Mouse (Mus musculus) B cell, adult 2 months (primary cell): ENCODE results near the gene Irs1.

ENCODE experiments used
- DNase-seq, 2 experiments: peaks; one replicate each; pipeline ENCODE4 v3.0.0; 2022

Gene Irs1

DNA sequence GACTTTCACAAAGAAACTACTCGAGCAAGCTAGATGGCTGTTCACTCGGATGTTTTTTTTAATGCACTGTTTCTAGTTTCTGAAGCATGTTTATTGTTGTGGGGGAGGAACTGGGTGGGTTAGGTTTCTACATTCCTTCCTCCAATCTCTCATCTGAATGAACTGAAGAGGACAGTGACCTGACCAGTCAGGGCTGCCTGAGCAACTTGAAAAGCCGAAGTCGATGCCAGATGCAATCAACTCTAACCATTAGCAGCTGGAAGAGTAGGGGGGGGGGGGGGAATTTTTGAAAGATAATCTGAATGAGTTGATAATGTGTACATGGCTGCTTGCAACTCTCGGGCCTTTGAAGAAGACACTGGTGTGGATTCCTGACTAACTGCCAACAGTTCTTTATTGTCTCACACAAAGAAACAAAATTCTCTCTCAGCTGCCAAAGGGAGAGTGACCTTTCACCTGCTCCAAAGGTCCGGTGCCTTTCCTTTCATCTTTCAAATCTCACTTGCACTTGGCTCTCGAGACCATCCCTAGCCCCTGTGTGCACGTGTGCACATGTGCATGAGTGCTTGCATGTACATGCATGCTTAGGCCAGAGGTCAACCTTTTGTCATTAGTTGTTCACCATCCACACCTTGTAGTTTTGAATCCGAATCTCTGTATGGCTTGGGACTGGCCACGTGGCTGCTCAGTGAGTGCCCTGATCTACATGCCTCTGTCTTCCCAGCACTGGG lies 43.8 kb downstream of the Irs1 start:
- no peak for DNase-seq

DNA sequence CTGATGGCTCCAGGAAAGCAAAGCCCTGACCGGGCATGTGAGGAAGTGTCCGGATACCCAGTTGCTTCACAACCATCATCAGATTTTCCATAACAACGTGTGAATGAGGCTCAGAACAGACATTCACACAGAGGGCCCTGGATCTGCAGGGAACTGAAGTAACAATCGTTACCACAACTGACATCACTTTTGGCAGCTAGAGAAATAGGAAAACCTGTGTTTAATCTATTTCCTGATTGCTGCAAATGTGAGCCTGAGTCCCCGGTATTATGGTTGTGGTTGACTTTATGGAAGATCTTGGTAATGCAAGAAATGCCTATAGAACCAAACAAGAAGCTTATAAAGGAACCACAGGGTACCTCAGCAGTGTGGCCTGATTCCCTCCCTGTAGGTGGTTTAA lies 46.2 kb downstream of the Irs1 start:
- no peak for DNase-seq

DNA sequence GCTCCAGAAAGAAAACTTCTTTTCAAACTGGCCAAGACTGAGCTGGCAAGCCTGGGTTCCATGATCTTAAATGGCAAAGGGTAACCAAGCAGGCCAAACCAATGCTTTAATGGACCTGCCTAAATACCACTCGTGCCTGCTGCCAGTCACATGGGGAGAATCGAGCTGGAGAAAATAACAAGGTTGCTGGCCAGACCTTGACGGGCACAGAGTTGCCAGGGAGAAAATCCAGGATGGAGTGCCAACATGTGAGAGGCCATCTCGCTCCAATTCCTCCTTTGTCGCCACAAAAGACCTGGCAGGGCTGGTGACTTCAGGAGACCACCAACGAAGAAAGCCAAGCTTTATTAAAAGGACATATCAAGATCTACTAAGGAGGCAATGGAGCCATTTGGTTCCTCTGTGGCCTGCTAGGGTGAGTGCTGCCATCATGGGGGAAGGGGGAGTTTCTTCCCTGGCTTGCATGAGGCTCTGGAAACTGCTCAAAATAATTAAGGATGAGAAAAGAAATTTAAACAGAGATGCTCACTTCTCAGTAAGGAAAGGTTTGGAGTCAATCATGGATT lies 47.9 kb downstream of the Irs1 start:
- no peak for DNase-seq

- DNase-seq, result no peak
Measured at GRCm38 (mm10) chr1:82239409-82240201, 51.6 kb downstream of the Irs1 start.

GRCm38 (mm10) chr1:82238245-82238644 lies 53.0 kb downstream of the Irs1 start:
- no peak for DNase-seq

DNA sequence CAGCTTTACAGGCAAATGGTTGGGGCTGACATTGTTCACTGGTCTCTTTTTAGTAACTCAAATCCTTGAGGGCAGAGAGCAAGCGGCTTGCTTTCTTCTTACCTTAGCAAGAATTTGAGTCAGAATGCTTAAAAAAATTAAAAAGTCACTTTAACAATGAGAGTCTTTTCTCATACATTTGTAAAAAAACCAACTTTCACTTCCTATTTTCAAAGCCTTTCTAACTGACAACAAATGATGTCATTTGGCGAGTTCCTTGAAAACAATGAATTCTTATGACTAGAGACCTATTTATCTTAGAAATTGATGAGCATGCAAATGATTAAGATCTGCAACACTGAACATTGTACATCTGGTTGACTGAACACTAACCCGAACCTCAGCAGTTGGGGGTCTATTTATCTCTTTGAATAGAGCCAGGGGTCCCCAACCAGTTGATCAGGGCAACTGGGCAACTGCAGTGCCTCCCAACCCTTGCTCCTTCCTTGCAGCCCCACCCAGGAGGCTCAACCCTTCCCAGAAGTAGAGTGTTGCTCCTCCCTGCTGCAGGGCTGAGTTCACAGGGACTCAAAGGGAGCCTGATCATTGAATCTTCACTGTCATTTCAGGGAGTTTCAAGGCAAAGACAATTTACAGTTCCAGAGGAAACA lies 55.6 kb downstream of the Irs1 start:
- peak; percentile 34 to 38 for DNase-seq

GRCm38 (mm10) chr1:82234616-82235015 lies 56.6 kb downstream of the Irs1 start:
- no peak for DNase-seq

DNA sequence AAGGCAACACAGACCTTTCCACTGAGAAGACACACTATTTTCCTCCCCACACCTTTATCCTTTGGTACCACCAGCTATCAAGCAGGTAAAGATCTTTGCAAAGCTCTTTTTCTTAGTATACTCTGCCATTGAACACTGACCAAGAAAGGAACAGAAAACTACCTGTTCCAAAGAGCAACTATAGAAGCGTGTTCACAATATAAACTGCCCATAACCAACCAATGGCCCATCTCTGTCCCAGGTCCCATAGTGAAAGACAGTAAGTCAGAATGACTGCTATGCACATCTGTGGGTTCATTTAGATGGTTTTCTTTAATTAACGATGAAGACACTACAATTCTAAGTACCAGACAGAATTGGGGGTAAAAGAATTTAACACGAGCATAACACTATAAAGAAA lies 58.4 kb downstream of the Irs1 start, which contains the start of gene Gm9747:
TSS of gene Gm9747 (plus strand) at position 301 of the 400 bp plus-strand sequence.
- no peak for DNase-seq

DNA sequence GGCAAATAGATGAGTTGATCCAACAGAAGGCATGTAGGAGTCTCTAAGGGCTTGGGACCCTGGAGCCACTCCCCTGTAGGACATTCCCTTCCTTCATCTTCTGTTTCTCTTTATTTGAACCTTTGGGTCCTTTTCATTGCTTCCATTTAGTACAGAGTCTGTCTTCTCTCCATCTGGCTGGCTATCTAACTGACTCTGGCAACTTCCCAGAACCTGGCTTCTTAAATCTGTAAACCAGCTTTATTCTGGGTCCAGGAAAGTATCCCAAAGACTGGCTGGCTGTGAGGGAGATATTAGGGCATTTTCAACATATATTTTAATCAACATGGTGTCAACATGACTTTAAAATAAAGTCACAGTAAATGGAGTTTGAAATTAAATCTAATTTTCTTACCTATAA lies 62.4 kb downstream of the Irs1 start:
- DNase-seq, result no peak

GRCm38 (mm10) chr1:82223042-82223795 lies 68.0 kb downstream of the Irs1 start:
- DNase-seq, result no peak

GRCm38 (mm10) chr1:82221462-82221861 lies 69.8 kb downstream of the Irs1 start:
- DNase-seq, result no peak

DNA sequence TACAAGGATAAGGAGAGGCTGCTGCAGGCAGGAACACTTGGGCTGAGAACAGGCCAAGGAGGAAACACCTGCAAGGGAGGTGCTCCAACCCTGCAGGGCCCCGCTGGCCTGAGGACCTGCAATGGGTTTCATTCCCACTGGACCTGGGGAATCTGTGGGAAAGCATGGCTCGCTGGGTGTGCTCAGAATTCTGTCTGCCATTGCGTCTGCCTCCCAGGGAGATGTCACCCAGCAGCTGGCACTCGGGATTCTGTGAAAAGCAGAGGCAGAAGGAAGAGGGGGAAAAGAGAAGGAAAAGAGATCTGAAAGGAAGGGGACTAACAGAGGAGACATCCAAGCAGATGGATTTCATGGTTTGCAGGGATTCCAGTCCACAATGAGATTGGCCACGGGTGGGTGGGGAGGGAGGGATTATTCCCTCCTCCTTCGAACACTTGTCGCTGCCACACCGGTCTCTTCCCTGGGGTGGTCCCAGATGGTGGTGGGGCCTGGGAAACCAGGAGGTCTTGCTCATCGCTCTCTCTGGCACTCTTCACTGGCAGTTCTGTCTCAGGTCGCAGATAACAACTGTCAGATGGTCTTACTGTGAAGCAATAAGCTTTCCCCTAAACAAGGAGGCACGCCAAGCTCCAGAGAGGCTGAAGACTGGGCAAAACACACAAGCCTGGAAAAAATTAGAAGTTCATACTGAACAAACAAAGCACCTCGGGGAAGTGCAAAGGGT lies 70.4 kb downstream of the Irs1 start:
- DNase-seq, result no peak

DNA sequence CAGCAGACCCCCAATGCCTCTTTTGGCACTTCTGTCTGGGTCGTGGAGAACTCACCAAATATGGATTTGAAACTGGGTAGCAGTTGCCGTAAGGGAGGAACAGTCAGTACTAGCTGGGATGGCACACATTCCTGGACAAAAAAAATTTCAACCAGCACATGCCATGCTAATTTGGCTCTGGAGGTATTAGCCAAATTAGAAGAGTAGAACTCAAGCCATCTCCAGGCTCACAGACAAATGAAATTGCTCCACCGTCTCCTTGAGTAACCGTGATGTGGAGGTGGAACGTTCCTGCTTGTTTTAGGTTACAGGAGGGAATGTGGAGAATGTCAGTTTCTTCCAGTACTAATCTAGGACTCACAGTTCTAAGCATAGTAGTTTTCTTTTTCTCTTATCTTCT lies 83.7 kb downstream of the Irs1 start:
- DNase-seq, result no peak

DNA sequence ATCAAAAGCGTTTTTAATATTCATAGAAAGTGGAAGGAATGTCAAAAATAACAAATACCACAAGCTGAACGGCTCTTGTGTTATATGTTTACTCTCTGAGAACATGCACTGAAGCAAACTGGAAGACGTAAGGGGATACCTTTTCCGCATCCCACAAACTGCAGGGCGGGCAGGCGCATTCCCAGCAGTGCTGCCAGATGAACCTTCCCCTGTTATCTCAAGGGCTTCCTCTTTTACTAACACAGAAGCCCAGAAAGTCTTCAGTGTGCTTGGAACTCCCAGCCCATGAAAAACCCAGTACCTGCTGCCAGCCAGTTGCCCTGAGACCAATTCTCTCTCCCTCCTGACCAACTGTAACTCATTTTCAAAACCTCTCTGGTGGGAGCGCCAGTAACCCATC lies 90.6 kb downstream of the Irs1 start:
- no peak for DNase-seq

DNA sequence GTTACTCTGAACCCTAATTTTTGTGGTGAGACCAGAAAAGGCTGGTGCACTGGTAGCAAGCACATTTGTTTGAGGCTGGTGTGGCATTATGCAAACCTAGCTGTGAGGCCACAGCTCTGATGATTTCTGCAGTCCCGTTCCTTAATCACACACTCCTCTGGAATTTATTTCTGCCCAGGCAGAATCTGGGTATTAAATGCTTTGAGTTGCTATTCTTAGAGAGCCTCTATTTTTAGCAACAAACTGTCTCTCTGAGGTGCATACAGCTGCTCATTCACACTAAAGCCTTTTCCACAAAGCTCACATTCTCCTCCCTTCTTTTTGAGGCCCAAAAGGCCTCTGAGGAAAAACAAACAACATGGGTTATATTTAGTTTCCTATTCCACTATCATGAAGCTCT lies 91.3 kb downstream of the Irs1 start:
- DNase-seq, result no peak

- no peak for DNase-seq
Measured at GRCm38 (mm10) chr1:82191579-82191978, 99.6 kb downstream of the Irs1 start.

DNA sequence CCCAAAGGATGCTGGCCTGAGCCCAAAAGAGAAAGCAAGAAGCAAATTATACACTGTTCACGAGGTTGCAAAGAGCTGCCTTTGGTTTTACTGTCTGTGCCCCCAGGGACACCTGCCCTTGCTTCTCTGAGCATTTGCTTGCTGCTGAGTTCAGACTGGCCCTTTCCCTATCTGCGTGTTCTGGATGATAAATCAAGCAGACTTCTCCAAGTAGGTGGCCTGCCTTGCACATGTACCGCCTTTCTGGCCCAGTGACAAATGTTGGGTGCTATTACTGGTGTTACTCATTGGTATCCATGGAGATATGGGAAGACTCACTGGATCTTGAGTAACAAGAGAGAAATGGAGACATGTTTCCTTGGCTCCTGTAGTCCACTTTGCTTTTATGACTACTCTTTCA lies 101.7 kb downstream of the Irs1 start:
- no peak for DNase-seq

GRCm38 (mm10) chr1:82188549-82189231 lies 102.5 kb downstream of the Irs1 start:
- DNase-seq, result no peak

GRCm38 (mm10) chr1:82183913-82184442 lies 107.2 kb downstream of the Irs1 start:
- DNase-seq, result no peak
